Mouse (Mus musculus): Measurements from ENCODE around the gene Gm20873.

The Gm20873 gene

GRCm38 (mm10) chrY:6266798-6267197 lies at the start of gene Gm20873:
Gene Gm20873 (plus strand): TSS chrY:6267098.

DNA sequence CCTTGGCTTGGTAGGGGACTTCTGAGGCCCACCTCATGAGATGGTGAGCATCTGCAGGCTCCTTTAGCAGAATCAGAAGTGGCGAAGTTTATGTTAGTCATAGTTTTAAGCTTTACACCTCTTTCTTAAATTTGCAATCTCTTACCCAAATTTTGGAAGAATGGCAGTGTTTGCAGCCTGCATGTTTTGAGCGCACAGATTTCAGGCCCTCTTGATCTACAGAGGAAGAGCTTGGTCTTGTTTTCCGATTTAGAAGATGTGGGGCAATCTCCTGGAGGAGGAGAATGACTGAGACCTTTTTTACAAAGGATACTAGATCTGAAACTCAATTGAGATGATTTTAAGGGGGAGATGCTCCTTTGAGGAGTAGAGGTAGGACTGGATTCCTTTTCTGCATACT lies 29.0 kb upstream of the Gm20873 start, which contains the start of gene Gm21746:
TSS of gene Gm21746 (minus strand) at position 101 of the 400 bp plus-strand sequence.
- 70% methylated on average over 3 of the region's 3 CpGs for WGBS

All from cerebral cortex, adult 2 months (tissue).